Mouse (Mus musculus) forebrain, postnatal 0 days (tissue): ENCODE measurements around the gene Wdr70. TPM values are rescaled to one million over a fixed set of nuclear protein-coding genes. Genes with fewer than 3 reads are reported as not detected.

Experiments used
- ATAC-seq: fragments of 200-750 bp; cut with Nextera tagmentation; 2 replicates; pipeline ENCODE4 v1.8.0; 2017; ENCODE audit warnings: mild to moderate bottlenecking, moderate library complexity
- DNase-seq: peaks from one replicate; pipeline ENCODE4 v3.0.0-alpha.2; 2015
- H3K27ac ChIP-seq: fragments of 300-500 bp; sonication (generic); 2 replicates; pipeline ENCODE4 v1.5.1; 2014; ENCODE audit warnings: low read depth, mild to moderate bottlenecking, antibody characterized with exemption, low read length, moderate library complexity, mixed read lengths
- H3K27me3 ChIP-seq: fragments of 300-500 bp; sonication (generic); 2 replicates; pipeline ENCODE4 v1.6.1; 2014; ENCODE audit warnings: mild to moderate bottlenecking, low read length, mixed read lengths; ENCODE audit not compliant: insufficient read depth
- H3K36me3 ChIP-seq: fragments of 300-500 bp; sonication (generic); 2 replicates; pipeline ENCODE4 v1.6.1; 2014; ENCODE audit warnings: mild to moderate bottlenecking, moderate library complexity; ENCODE audit not compliant: insufficient read depth
- H3K4me1 ChIP-seq: fragments of 300-500 bp; sonication (generic); 2 replicates; pipeline ENCODE4 v1.6.1; 2014; ENCODE audit warnings: antibody characterized with exemption; ENCODE audit not compliant: insufficient read depth
- H3K4me2 ChIP-seq: fragments of 300-500 bp; sonication (generic); 2 replicates; pipeline ENCODE4 v1.6.1; 2014; ENCODE audit warnings: low read depth, mild to moderate bottlenecking, moderate library complexity
- H3K4me3 ChIP-seq: fragments of 300-500 bp; sonication (generic); 2 replicates; pipeline ENCODE4 v1.5.1; 2014; ENCODE audit warnings: low read depth, low read length, mixed read lengths
- H3K9ac ChIP-seq: fragments of 300-500 bp; sonication (generic); 2 replicates; pipeline ENCODE4 v1.6.1; 2014; ENCODE audit warnings: mild to moderate bottlenecking
- H3K9me3 ChIP-seq: fragments of 300-500 bp; sonication (generic); 2 replicates; pipeline ENCODE4 v1.6.1; 2016; ENCODE audit warnings: low read length
- CTCF ChIP-seq: sonication (generic); IDR thresholded peaks from 2 replicates; pipeline ENCODE4 v1.5.1; 2016; ENCODE audit warnings: antibody characterized with exemption, control low read depth, low read depth
- WGBS: fragments of 180-500 bp; shearing (Covaris S2); extraction: QIAGEN DNeasy Blood & Tissue Kit; methylation state at CpG from one replicate; pipeline ENCODE4 v1.1.7; 2014; 5-methylcytosine and 5-hydroxymethylcytosine counted together
- polyA plus RNA-seq: library from polyadenylated mRNA; unstranded; fragments of >200 nt; fragmentation: Nextera tagmentation; extraction: Ambion mirVana; gene quantifications from 2 replicates; pipeline ENCODE4 v1.2.1, GENCODE M21; 2015
- total RNA-seq: library from RNA; depleted of rRNA; stranded (reverse); fragments of >200 nt; gene quantifications from 2 replicates; pipeline ENCODE4 v1.2.3, GENCODE M21; 2014

Gene Wdr70
- total and polyA plus RNA-seq, 2 experiments from 2014 or later, result 66.8 to 71.3 TPM

GRCm38 (mm10) chr15:7872473-7872872, 226.5 kb downstream of the Wdr70 start:
- H3K9ac ChIP-seq, result no peak overlapping the region
- no peak overlapping the region for H3K27ac ChIP-seq
- no peak overlapping the region for H3K4me2 ChIP-seq
- H3K4me3 ChIP-seq, result no peak overlapping the region
- H3K36me3 ChIP-seq, result no peaks in the 10 kb centered on the region
- H3K4me1 ChIP-seq, result no peaks in the 10 kb centered on the region
- no peak for TF ChIP-seq CTCF
- DNase-seq (no peak), ATAC-seq (no peak)
- 71% methylated on average over 5 of the region's 5 CpGs for WGBS
- no peaks in the 10 kb centered on the region for H3K9me3 ChIP-seq
- H3K27me3 ChIP-seq, result no peaks in the 10 kb centered on the region

GRCm38 (mm10) chr15:7865305-7865704, 233.7 kb downstream of the Wdr70 start:
- ATAC-seq (no peak), DNase-seq (no peak)
- Histone ChIP-seq H3K27ac (no peak overlapping the region), H3K36me3 (no peaks in the 10 kb centered on the region), H3K4me2 (no peak overlapping the region), H3K4me3 (no peak overlapping the region), H3K4me1 (no peaks in the 10 kb centered on the region), H3K9me3 (no peaks in the 10 kb centered on the region), H3K27me3 (no peaks in the 10 kb centered on the region), H3K9ac (no peak overlapping the region)
- WGBS, result 86% methylated on average over 3 of the region's 3 CpGs
- no peak for TF ChIP-seq CTCF

GRCm38 (mm10) chr15:7863328-7863727, 235.7 kb downstream of the Wdr70 start:
- Histone ChIP-seq H3K4me2 (no peak overlapping the region), H3K27me3 (no peaks in the 10 kb centered on the region), H3K4me3 (no peak overlapping the region), H3K4me1 (no peaks in the 10 kb centered on the region), H3K9me3 (no peaks in the 10 kb centered on the region), H3K27ac (no peak overlapping the region), H3K9ac (no peak overlapping the region), H3K36me3 (no peaks in the 10 kb centered on the region)
- DNase-seq (peak; percentile 14), ATAC-seq (peak; percentile 54)
- WGBS, result 60% methylated on average over 5 of the region's 5 CpGs
- TF ChIP-seq CTCF, result no peak

- no peak for ATAC-seq
- Histone ChIP-seq H3K4me3 (no peak overlapping the region), H3K27ac (no peak overlapping the region), H3K9me3 (no peaks in the 10 kb centered on the region), H3K4me1 (no peaks in the 10 kb centered on the region), H3K36me3 (no peaks in the 10 kb centered on the region), H3K9ac (no peak overlapping the region), H3K4me2 (no peak overlapping the region), H3K27me3 (no peaks in the 10 kb centered on the region)
- TF ChIP-seq CTCF, result no peak
- DNase-seq, result no peak
- WGBS, result 90% methylated on average over 5 of the region's 5 CpGs
Observed at GRCm38 (mm10) chr15:7862890-7863289, 236.1 kb downstream of the Wdr70 start.

- Histone ChIP-seq H3K4me1 (no peaks in the 10 kb centered on the region), H3K27ac (no peak overlapping the region), H3K36me3 (no peaks in the 10 kb centered on the region), H3K9ac (no peak overlapping the region), H3K4me3 (no peak overlapping the region), H3K27me3 (no peaks in the 10 kb centered on the region), H3K4me2 (no peak overlapping the region), H3K9me3 (no peaks in the 10 kb centered on the region)
- WGBS, result 88% methylated on average over 5 of the region's 5 CpGs
- DNase-seq, result no peak
- ATAC-seq, result no peak
- no peak for TF ChIP-seq CTCF
Observed at GRCm38 (mm10) chr15:7858841-7859240, 240.2 kb downstream of the Wdr70 start.

GRCm38 (mm10) chr15:7857418-7857817, 241.6 kb downstream of the Wdr70 start:
- H3K9me3 ChIP-seq, result no peaks in the 10 kb centered on the region
- no peak overlapping the region for H3K4me3 ChIP-seq
- no peak for DNase-seq
- no peaks in the 10 kb centered on the region for H3K27me3 ChIP-seq
- H3K9ac ChIP-seq, result no peak overlapping the region
- no peak for TF ChIP-seq CTCF
- H3K4me1 ChIP-seq, result no peaks in the 10 kb centered on the region
- no peaks in the 10 kb centered on the region for H3K36me3 ChIP-seq
- no peak overlapping the region for H3K27ac ChIP-seq
- no peak; the same call in 1 of the 2 replicates for ATAC-seq
- H3K4me2 ChIP-seq, result no peak overlapping the region
- WGBS, result 51% methylated on average over 13 of the region's 13 CpGs

GRCm38 (mm10) chr15:7842398-7842797, 256.6 kb downstream of the Wdr70 start:
- DNase-seq (no peak), ATAC-seq (no peak)
- Histone ChIP-seq H3K4me1 (no peaks in the 10 kb centered on the region), H3K9me3 (no peaks in the 10 kb centered on the region), H3K9ac (no peak overlapping the region), H3K4me3 (no peak overlapping the region), H3K36me3 (no peaks in the 10 kb centered on the region), H3K27me3 (no peaks in the 10 kb centered on the region), H3K27ac (no peak overlapping the region), H3K4me2 (no peak overlapping the region)
- TF ChIP-seq CTCF, result no peak
- WGBS, result 90% methylated on average over 4 of the region's 4 CpGs

- 77% methylated on average over 1 of the region's 1 CpGs for WGBS
- H3K9ac ChIP-seq, result no peak overlapping the region
- H3K4me2 ChIP-seq, result no peak overlapping the region
- no peaks in the 10 kb centered on the region for H3K9me3 ChIP-seq
- ATAC-seq (no peak), DNase-seq (no peak)
- TF ChIP-seq CTCF, result no peak
- no peak overlapping the region for H3K27ac ChIP-seq
- no peaks in the 10 kb centered on the region for H3K36me3 ChIP-seq
- no peaks in the 10 kb centered on the region for H3K4me1 ChIP-seq
- H3K4me3 ChIP-seq, result no peak overlapping the region
- H3K27me3 ChIP-seq, result no peaks in the 10 kb centered on the region
Observed at GRCm38 (mm10) chr15:7841664-7842063, 257.3 kb downstream of the Wdr70 start.
